Mouse (Mus musculus): Measurements from ENCODE around the gene Zfp51. TPM values are rescaled to one million over a fixed set of nuclear protein-coding genes. Genes with fewer than 3 reads are reported as not detected.
"Not testable (repeated sequence)": the region's sequence is repeated elsewhere in the genome, so short reads cannot be mapped to it uniquely, and the experiment has no call there.

Zfp51 gene
- 22.4 and 23.0 TPM in 2 replicates for polyA plus RNA-seq (2015; fragmentation: Nextera tagmentation; extraction: Ambion mirVana)

- peak; percentile 96 for DNase-seq (ENCODE audit: low spot score)
These were observed at the start of gene Zfp51 for GRCm38 (mm10) chr17:21450138-21450704. TSS of gene Zfp51 (plus strand) at chr17:21450374.

DNA sequence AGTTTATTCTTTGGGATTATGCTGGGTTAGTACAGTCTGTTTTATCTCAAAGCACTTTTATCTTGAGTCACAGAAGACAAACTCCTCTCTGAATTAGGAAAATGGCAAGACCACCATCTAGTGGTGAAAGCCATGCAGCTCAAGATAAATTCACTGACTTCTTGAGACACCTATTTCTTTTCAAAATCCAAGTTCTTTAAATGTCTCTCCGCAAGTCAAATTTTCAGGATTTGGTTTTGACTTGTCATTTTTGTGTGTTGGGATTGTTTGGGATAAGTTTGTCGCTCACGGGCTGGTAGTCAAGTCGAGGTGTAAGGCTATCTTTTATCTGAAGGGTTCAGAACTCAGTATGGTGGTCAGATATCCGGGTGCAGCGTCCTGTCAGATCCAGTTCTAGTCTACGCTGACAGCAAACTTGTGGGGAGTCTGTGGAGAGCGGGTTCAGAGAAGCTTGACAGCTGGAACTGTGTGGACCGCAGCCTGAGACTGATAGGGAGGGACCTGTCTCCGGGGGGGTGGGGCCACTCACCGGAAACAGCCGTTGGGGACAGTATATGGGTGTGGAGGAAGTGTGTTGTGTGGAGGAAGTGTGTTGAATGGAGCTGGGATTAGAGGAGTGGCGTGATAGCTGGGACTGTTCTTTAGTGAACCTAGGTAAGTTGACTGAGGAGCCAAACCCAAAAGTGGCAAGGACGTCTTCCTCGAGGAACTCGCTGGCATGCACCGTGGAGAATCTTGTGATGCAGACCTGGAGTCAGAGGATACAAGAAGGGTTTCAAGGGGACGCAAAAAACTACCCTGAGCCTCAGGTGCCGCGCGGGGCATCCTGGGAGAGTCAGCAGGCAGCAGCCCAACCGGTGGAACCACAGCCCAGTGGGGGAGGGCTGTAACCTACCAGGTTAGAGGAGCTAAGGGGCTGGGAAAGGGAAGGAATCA is 27.2 kb upstream of the Zfp51 start, which contains the start of gene Zfp54:
Gene Zfp54 (plus strand): TSS at position 564 of the 936 bp plus-strand sequence.
- peak; percentile 87 for DNase-seq (ENCODE audit: low spot score)

GRCm38 (mm10) chr17:21438806-21439400 is 11.3 kb upstream of the Zfp51 start:
- DNase-seq (ENCODE audit: low spot score) = not testable (repeated sequence)

GRCm38 (mm10) chr17:21449669-21450068 is 505 bp upstream of the Zfp51 start:
- peak; percentile 88 for DNase-seq (ENCODE audit: low spot score)

GRCm38 (mm10) chr17:21463550-21463949 is 13.4 kb downstream of the Zfp51 start:
- DNase-seq (ENCODE audit: low spot score) = peak; percentile 36

DNA sequence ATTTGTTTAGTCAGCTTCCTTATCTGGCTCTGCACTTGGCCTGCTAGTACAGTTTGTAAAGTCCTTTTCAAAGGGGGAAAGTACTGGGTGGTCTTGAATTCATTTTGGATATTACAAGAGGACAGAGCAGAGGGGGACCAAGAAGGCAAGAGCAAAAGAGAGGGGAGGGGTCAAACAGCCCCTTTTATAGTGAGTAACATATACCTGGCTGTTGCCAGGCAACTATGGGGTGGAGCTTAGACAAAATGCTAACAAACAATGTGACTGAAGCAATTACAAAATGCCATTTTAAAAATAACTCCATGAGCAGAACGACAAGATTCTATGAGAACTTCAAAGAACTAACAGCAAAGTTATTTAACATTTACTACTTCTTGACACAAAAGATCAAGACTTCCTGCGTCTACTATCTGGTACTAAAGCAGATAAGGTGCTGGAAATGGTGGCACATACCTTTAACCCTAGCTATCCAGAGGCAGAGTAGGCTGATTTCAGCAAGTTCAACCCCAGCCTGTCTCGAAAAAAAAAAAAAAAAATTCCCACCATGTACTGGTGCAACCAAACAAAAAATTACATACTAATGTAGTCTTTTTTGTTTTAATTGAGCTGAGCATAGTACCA is 22.0 kb downstream of the Zfp51 start:
- DNase-seq (ENCODE audit: low spot score) = no peak

DNA sequence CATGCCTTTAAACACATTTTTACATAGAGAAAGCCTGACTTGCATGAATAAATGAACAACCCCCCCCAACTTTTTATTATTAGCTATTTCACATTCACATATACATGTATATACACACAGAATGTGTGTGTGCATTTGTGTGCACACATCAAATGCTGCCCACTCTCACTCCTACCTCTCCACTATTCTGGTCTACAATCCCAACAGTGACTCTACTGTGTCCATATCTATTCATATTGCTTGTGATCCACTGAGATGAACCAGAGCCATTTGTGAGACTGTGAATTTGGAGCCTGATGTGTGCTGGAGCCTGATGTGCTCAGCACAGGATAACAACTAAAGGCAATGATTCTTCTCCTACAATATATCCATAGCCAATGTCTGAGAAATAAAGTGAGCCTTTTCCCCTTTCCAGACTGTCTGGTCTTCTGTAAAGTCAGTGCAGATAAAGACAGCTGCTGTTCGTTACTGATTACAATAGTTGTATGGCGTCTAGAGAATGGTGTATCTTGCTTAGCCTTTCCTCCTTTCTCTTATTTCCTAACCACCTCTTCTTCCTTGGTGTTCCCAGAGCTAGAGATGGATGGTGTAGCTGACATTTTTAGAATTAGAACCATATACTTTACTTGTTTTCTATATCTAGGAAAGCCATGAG is 22.6 kb downstream of the Zfp51 start:
- DNase-seq (ENCODE audit: low spot score) = no peak

GRCm38 (mm10) chr17:21473362-21474190 is 23.4 kb downstream of the Zfp51 start:
- DNase-seq (ENCODE audit: low spot score) = peak; percentile 5

DNA sequence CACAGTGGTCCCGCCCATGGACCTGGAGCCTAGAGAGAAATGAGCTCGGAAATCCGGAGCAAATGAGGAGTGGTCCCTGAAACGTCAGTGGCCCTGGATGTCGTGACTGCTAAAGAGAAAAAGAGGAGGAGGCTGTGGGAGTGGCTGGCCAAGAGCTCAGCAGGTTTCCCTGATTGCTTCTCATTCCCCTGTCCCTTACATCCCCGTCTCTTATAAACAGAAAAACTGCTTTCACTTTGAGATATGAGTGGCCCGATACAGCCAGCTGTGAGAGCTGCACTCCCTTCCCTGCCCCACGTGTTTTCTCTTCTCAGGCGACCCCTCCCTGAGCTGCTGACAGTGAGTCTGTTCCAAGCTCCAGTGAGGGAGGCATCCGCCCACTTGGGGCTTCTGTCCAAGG is 24.6 kb downstream of the Zfp51 start:
- peak; percentile 9 for DNase-seq (ENCODE audit: low spot score)

DNA sequence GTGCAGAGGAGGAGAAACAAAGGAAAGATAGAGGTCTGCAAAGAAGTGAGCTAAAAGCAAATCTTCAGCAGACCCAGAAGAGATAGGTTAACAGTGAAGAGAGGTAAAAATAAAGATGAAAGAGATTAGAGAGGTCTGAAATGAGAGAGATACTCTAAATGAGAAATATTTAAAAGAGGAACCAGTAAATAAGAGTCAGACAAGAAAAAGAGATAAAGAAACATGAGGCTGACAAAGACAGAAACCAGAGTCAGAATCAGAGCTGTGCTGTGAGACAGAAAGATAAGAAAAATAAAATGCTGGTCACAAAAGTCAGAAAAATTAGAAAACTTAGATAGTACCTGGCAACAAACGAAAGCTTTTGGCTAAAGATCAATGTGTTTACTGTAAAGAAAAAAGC is 25.1 kb downstream of the Zfp51 start:
- not testable (repeated sequence) for DNase-seq (ENCODE audit: low spot score)

GRCm38 (mm10) chr17:21476351-21476750 is 26.2 kb downstream of the Zfp51 start:
- not testable (repeated sequence) for DNase-seq (ENCODE audit: low spot score)

GRCm38 (mm10) chr17:21478103-21478777 is 28.1 kb downstream of the Zfp51 start:
- DNase-seq (ENCODE audit: low spot score) = peak; percentile 28

DNA sequence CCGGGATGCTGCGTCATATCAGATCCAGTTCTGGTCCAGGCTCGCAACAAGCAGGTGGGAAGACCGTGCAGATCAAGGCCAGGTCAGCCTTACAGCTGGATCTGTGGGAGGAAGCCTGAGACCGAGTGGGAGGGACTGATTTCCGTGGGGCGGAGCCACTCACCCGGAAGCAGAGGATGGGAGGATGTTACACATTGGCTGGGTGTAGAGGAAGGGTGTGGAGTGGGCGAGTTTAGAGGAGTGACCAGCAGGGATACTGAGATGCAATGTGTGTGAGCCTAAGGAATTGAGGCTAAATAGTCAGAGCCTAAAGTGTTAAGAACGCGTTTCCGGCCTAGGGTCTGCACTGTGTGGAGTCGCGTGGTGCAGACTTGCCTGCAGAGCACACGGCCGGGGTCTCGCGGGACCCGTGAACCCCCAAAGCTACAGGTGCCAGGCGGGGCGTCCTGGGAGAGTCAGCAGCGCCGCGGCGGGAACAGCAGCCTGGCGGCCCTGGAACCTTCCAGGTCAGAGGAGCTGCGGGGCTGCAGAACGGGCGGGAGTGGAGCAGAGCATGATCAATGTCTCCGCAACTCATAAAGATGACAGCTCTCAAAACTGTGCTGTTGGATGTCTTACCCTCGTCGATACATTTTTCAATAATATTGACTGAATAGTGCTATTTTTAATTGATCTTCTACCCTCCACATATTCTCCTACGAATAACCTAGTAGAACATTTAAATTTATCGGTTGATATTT is 38.8 kb downstream of the Zfp51 start, which contains the start of gene Zfp53:
Gene Zfp53 (plus strand): TSS at position 239 of the 740 bp plus-strand sequence.
- DNase-seq (ENCODE audit: low spot score) = peak; percentile 86

DNA sequence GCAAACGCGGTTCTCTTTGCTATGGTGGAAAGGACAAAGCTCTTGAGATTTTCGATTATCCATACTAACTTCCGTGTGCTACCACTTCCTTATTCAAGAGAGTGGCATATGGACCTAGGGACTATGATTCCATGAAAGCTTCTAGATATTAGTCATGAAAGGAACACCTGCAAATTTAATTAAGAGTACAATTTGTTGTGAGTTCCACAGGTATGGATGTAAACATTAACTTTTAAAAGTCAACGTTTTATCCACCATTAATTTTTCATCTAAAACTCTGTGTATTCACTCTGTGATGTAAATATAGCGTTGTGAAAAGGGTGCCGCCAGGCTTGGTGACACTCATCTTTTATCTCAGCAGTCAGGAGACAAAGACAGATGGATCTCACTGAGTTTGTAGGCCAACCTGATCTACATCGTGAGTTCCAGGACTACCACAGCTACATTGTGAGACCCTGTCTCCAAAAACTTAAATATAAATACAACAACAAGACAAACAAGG is 39.4 kb downstream of the Zfp51 start:
- DNase-seq (ENCODE audit: low spot score) = peak; percentile 23

- DNase-seq (ENCODE audit: low spot score) = no peak
These were observed 51.2 kb downstream of the Zfp51 start for GRCm38 (mm10) chr17:21501365-21501764.

- peak; percentile 31 for DNase-seq (ENCODE audit: low spot score)
These were observed 54.4 kb downstream of the Zfp51 start for GRCm38 (mm10) chr17:21504524-21504923.

DNA sequence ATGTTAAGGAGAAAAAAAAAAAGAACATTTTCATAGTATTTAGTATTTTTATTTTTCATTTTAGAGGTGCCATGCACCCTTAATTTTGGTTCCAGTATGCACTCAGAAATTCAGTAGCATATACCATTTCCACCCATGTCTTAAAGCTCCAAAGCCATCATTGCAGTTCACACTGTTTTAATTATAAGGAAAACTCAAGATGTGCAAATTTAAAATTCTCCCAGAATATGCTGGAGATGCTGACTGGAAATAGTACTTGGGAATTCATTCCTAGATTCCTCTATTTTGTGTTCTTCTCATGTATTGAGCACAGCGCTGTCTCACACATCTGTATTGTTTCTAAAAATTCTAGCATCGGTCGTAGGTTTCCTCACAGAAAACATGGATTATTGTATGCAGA is 56.1 kb downstream of the Zfp51 start:
- DNase-seq (ENCODE audit: low spot score) = no peak

GRCm38 (mm10) chr17:21509756-21510155 is 59.6 kb downstream of the Zfp51 start:
- no peak for DNase-seq (ENCODE audit: low spot score)

All from thymus, postnatal 0 days (tissue).